Mouse (Mus musculus): ENCODE data around the gene Col17a1. TPM values are rescaled to one million over a fixed set of nuclear protein-coding genes. Genes with fewer than 3 reads are reported as not detected.

The Col17a1 gene
- polyA plus RNA-seq, 1 experiment from 2014 or later = 0.25 TPM

- DNase-seq (ENCODE audit: low spot score, missing footprints) = no peak
Measured at GRCm38 (mm10) chr19:47653173-47653572, 38.7 kb downstream of the Col17a1 start.

GRCm38 (mm10) chr19:47652255-47652654 lies 39.6 kb downstream of the Col17a1 start:
- Histone ChIP-seq H3K27me3 (ENCODE audit: control insufficient read depth, insufficient read depth, low read length) (no peaks in the 10 kb centered on the region), H3K4me3 (ENCODE audit: low read depth, low read length) (no peak overlapping the region), H3K9me3 (ENCODE audit: control insufficient read depth, low read length) (no peaks in the 10 kb centered on the region), H3K4me1 (ENCODE audit: control insufficient read depth, insufficient read depth, low read length) (no peaks in the 10 kb centered on the region), H3K36me3 (ENCODE audit: control insufficient read depth, insufficient read depth, low read length) (no peaks in the 10 kb centered on the region; the same call in 1 of the 2 replicates), H3K4me2 (no peak overlapping the region), H3K9ac (ENCODE audit: low read length) (no peak overlapping the region), H3K27ac (ENCODE audit: low read depth, low read length) (no peak overlapping the region)
- 74% methylated on average over 8 of the region's 8 CpGs for WGBS
- DNase-seq (ENCODE audit: low spot score, missing footprints) = no peak
- ATAC-seq (ENCODE audit: low FRiP score) = no peak

More at GRCm38 (mm10) chr19:47653173-47653572, 38.7 kb downstream of the Col17a1 start:
- Histone ChIP-seq H3K27me3 (ENCODE audit: control insufficient read depth, insufficient read depth, low read length) (no peaks in the 10 kb centered on the region), H3K36me3 (ENCODE audit: control insufficient read depth, insufficient read depth, low read length) (no peaks in the 10 kb centered on the region; the same call in 1 of the 2 replicates), H3K9ac (ENCODE audit: low read length) (no peak overlapping the region), H3K9me3 (ENCODE audit: control insufficient read depth, low read length) (no peaks in the 10 kb centered on the region), H3K4me2 (no peak overlapping the region), H3K4me3 (ENCODE audit: low read depth, low read length) (no peak overlapping the region), H3K4me1 (ENCODE audit: control insufficient read depth, insufficient read depth, low read length) (no peaks in the 10 kb centered on the region), H3K27ac (ENCODE audit: low read depth, low read length) (no peak overlapping the region)
- ATAC-seq (ENCODE audit: low FRiP score) = no peak
- WGBS = 93% methylated on average over 8 of the region's 8 CpGs

- no peaks in the 10 kb centered on the region for H3K9me3 ChIP-seq (ENCODE audit: control insufficient read depth, low read length)
- H3K4me1 ChIP-seq (ENCODE audit: control insufficient read depth, insufficient read depth, low read length) = no peaks in the 10 kb centered on the region
- no peak overlapping the region for H3K27ac ChIP-seq (ENCODE audit: low read depth, low read length)
- no peaks in the 10 kb centered on the region for H3K27me3 ChIP-seq (ENCODE audit: control insufficient read depth, insufficient read depth, low read length)
- WGBS = 92% methylated on average over 5 of the region's 5 CpGs
- no peak overlapping the region for H3K4me2 ChIP-seq
- no peak overlapping the region for H3K4me3 ChIP-seq (ENCODE audit: low read depth, low read length)
- DNase-seq (ENCODE audit: low spot score, missing footprints) (no peak), ATAC-seq (ENCODE audit: low FRiP score) (no peak)
- H3K9ac ChIP-seq (ENCODE audit: low read length) = no peak overlapping the region
- no peaks in the 10 kb centered on the region; the same call in 1 of the 2 replicates for H3K36me3 ChIP-seq (ENCODE audit: control insufficient read depth, insufficient read depth, low read length)
Measured at GRCm38 (mm10) chr19:47651160-47651480, 40.8 kb downstream of the Col17a1 start.

GRCm38 (mm10) chr19:47650366-47651159 lies 41.3 kb downstream of the Col17a1 start:
- no peaks in the 10 kb centered on the region for H3K27me3 ChIP-seq (ENCODE audit: control insufficient read depth, insufficient read depth, low read length)
- DNase-seq (ENCODE audit: low spot score, missing footprints) (no peak), ATAC-seq (ENCODE audit: low FRiP score) (no peak)
- WGBS = 90% methylated on average over 16 of the region's 16 CpGs
- H3K4me1 ChIP-seq (ENCODE audit: control insufficient read depth, insufficient read depth, low read length) = no peaks in the 10 kb centered on the region
- H3K4me3 ChIP-seq (ENCODE audit: low read depth, low read length) = no peak overlapping the region
- H3K9ac ChIP-seq (ENCODE audit: low read length) = no peak overlapping the region
- no peak overlapping the region for H3K4me2 ChIP-seq
- H3K9me3 ChIP-seq (ENCODE audit: control insufficient read depth, low read length) = no peaks in the 10 kb centered on the region
- no peaks in the 10 kb centered on the region; the same call in 1 of the 2 replicates for H3K36me3 ChIP-seq (ENCODE audit: control insufficient read depth, insufficient read depth, low read length)
- H3K27ac ChIP-seq (ENCODE audit: low read depth, low read length) = no peak overlapping the region

GRCm38 (mm10) chr19:47649071-47649470 lies 42.8 kb downstream of the Col17a1 start:
- WGBS = 95% methylated on average over 6 of the region's 6 CpGs
- ATAC-seq (ENCODE audit: low FRiP score) (no peak), DNase-seq (ENCODE audit: low spot score, missing footprints) (no peak)

GRCm38 (mm10) chr19:47646508-47647120 lies 45.3 kb downstream of the Col17a1 start:
- Histone ChIP-seq H3K4me3 (ENCODE audit: low read depth, low read length) (no peak overlapping the region), H3K4me2 (no peak overlapping the region), H3K9me3 (ENCODE audit: control insufficient read depth, low read length) (no peaks in the 10 kb centered on the region), H3K9ac (ENCODE audit: low read length) (no peak overlapping the region), H3K27me3 (ENCODE audit: control insufficient read depth, insufficient read depth, low read length) (no peaks in the 10 kb centered on the region), H3K27ac (ENCODE audit: low read depth, low read length) (no peak overlapping the region), H3K4me1 (ENCODE audit: control insufficient read depth, insufficient read depth, low read length) (peaks cover 3% of the 10 kb centered on the region; the same call in 1 of the 2 replicates), H3K36me3 (ENCODE audit: control insufficient read depth, insufficient read depth, low read length) (no peaks in the 10 kb centered on the region; the same call in 1 of the 2 replicates)
- no peak for ATAC-seq (ENCODE audit: low FRiP score)
- 91% methylated on average over 6 of the region's 6 CpGs for WGBS
- DNase-seq (ENCODE audit: low spot score, missing footprints) = no peak

More at GRCm38 (mm10) chr19:47649071-47649470, 42.8 kb downstream of the Col17a1 start:
- Histone ChIP-seq H3K4me2 (no peak overlapping the region), H3K9me3 (ENCODE audit: control insufficient read depth, low read length) (no peaks in the 10 kb centered on the region), H3K36me3 (ENCODE audit: control insufficient read depth, insufficient read depth, low read length) (no peaks in the 10 kb centered on the region; the same call in 1 of the 2 replicates), H3K9ac (ENCODE audit: low read length) (no peak overlapping the region), H3K27ac (ENCODE audit: low read depth, low read length) (no peak overlapping the region), H3K4me3 (ENCODE audit: low read depth, low read length) (no peak overlapping the region), H3K27me3 (ENCODE audit: control insufficient read depth, insufficient read depth, low read length) (no peaks in the 10 kb centered on the region), H3K4me1 (ENCODE audit: control insufficient read depth, insufficient read depth, low read length) (peaks cover 3% of the 10 kb centered on the region; the same call in 1 of the 2 replicates)

GRCm38 (mm10) chr19:47645583-47645982 lies 46.3 kb downstream of the Col17a1 start:
- WGBS = 48% methylated on average over 6 of the region's 6 CpGs
- Histone ChIP-seq H3K4me1 (ENCODE audit: control insufficient read depth, insufficient read depth, low read length) (peaks cover 3% of the 10 kb centered on the region; the same call in 1 of the 2 replicates), H3K27me3 (ENCODE audit: control insufficient read depth, insufficient read depth, low read length) (no peaks in the 10 kb centered on the region), H3K9ac (ENCODE audit: low read length) (no peak overlapping the region), H3K4me3 (ENCODE audit: low read depth, low read length) (no peak overlapping the region), H3K27ac (ENCODE audit: low read depth, low read length) (no peak overlapping the region), H3K4me2 (no peak overlapping the region), H3K9me3 (ENCODE audit: control insufficient read depth, low read length) (no peaks in the 10 kb centered on the region), H3K36me3 (ENCODE audit: control insufficient read depth, insufficient read depth, low read length) (no peaks in the 10 kb centered on the region; the same call in 1 of the 2 replicates)
- ATAC-seq (ENCODE audit: low FRiP score) = no peak
- no peak for DNase-seq (ENCODE audit: low spot score, missing footprints)

GRCm38 (mm10) chr19:47643910-47644309 lies 48.0 kb downstream of the Col17a1 start:
- no peak for ATAC-seq (ENCODE audit: low FRiP score)

GRCm38 (mm10) chr19:47635380-47635779 lies 56.5 kb downstream of the Col17a1 start:
- H3K4me1 ChIP-seq (ENCODE audit: control insufficient read depth, insufficient read depth, low read length) = no peaks in the 10 kb centered on the region
- H3K36me3 ChIP-seq (ENCODE audit: control insufficient read depth, insufficient read depth, low read length) = no peaks in the 10 kb centered on the region
- no peak overlapping the region for H3K9ac ChIP-seq (ENCODE audit: low read length)
- no peak overlapping the region for H3K4me2 ChIP-seq
- 95% methylated on average over 4 of the region's 4 CpGs for WGBS
- no peak for ATAC-seq (ENCODE audit: low FRiP score)
- no peak overlapping the region for H3K27ac ChIP-seq (ENCODE audit: low read depth, low read length)
- H3K9me3 ChIP-seq (ENCODE audit: control insufficient read depth, low read length) = no peaks in the 10 kb centered on the region
- H3K4me3 ChIP-seq (ENCODE audit: low read depth, low read length) = no peak overlapping the region
- H3K27me3 ChIP-seq (ENCODE audit: control insufficient read depth, insufficient read depth, low read length) = no peaks in the 10 kb centered on the region
- no peak for DNase-seq (ENCODE audit: low spot score, missing footprints)

More at GRCm38 (mm10) chr19:47643910-47644309, 48.0 kb downstream of the Col17a1 start:
- Histone ChIP-seq H3K27ac (ENCODE audit: low read depth, low read length) (no peak overlapping the region), H3K4me1 (ENCODE audit: control insufficient read depth, insufficient read depth, low read length) (peaks cover 3% of the 10 kb centered on the region; the same call in 1 of the 2 replicates), H3K4me3 (ENCODE audit: low read depth, low read length) (no peak overlapping the region), H3K4me2 (no peak overlapping the region), H3K27me3 (ENCODE audit: control insufficient read depth, insufficient read depth, low read length) (no peaks in the 10 kb centered on the region), H3K9me3 (ENCODE audit: control insufficient read depth, low read length) (no peaks in the 10 kb centered on the region), H3K9ac (ENCODE audit: low read length) (no peak overlapping the region), H3K36me3 (ENCODE audit: control insufficient read depth, insufficient read depth, low read length) (no peaks in the 10 kb centered on the region; the same call in 1 of the 2 replicates)
- no peak for DNase-seq (ENCODE audit: low spot score, missing footprints)
- WGBS = 68% methylated on average over 2 of the region's 2 CpGs
